Mouse (Mus musculus) limb, embryonic 13.5 days (tissue): ENCODE measurements around the gene Cmtm5. TPM values are rescaled to one million over a fixed set of nuclear protein-coding genes. Genes with fewer than 3 reads are reported as not detected.
"Not testable (repeated sequence)": the region's sequence is repeated elsewhere in the genome, so short reads cannot be mapped to it uniquely, and the experiment has no call there.

Experiments
- ATAC-seq: fragments of 200-750 bp; cut with Nextera tagmentation; 2 replicates; pipeline ENCODE4 v1.8.0; 2017; ENCODE audit warnings: low read depth, moderate number of reproducible peaks, moderate TSS enrichment; ENCODE audit not compliant: low FRiP score
- H3K27ac ChIP-seq: fragments of 300-500 bp; sonication (generic); 2 replicates; pipeline ENCODE4 v1.5.1; 2015; ENCODE audit warnings: inconsistent platforms, mild to moderate bottlenecking, moderate library complexity
- H3K27me3 ChIP-seq: fragments of 300-500 bp; sonication (generic); 2 replicates; pipeline ENCODE4 v1.6.1; 2015; ENCODE audit warnings: mild to moderate bottlenecking, inconsistent platforms
- H3K36me3 ChIP-seq: fragments of 300-500 bp; sonication (generic); 2 replicates; pipeline ENCODE4 v1.6.1; 2015; ENCODE audit warnings: inconsistent platforms, mild to moderate bottlenecking, moderate library complexity
- H3K4me1 ChIP-seq: fragments of 300-500 bp; sonication (generic); 2 replicates; pipeline ENCODE4 v1.6.1; 2015; ENCODE audit warnings: inconsistent platforms
- H3K4me2 ChIP-seq: fragments of 300-500 bp; sonication (generic); replicated peaks from 2 replicates; pipeline ENCODE4 v1.6.1; 2015; ENCODE audit warnings: inconsistent platforms, mild to moderate bottlenecking, moderate library complexity
- H3K4me3 ChIP-seq: fragments of 300-500 bp; sonication (generic); 2 replicates; pipeline ENCODE4 v1.5.1; 2015; ENCODE audit warnings: moderate library complexity, mild to moderate bottlenecking, inconsistent platforms
- H3K9ac ChIP-seq: fragments of 300-500 bp; sonication (generic); 2 replicates; pipeline ENCODE4 v1.6.1; 2015; ENCODE audit warnings: mild to moderate bottlenecking, inconsistent platforms
- H3K9me3 ChIP-seq: fragments of 300-500 bp; sonication (generic); 2 replicates; pipeline ENCODE4 v1.6.1; 2016; ENCODE audit warnings: inconsistent platforms
- WGBS: fragments of 180-500 bp; shearing (Covaris S2); methylation state at CpG from one replicate; pipeline ENCODE4 v1.1.7; 2015; 5-methylcytosine and 5-hydroxymethylcytosine counted together
- polyA plus RNA-seq: library from polyadenylated mRNA; unstranded; fragments of >200 nt; fragmentation: Nextera tagmentation; extraction: Ambion mirVana; gene quantifications from 2 replicates; pipeline ENCODE4 v1.2.1, GENCODE M21; 2015

Gene Cmtm5
- polyA plus RNA-seq, 1 experiment from 2014 or later = 17.6 TPM

GRCm38 (mm10) chr14:54951587-54951986, 15.5 kb downstream of the Cmtm5 start:
- WGBS = 89% methylated on average over 6 of the region's 6 CpGs
- no peaks in the 10 kb centered on the region for H3K4me1 ChIP-seq
- H3K27ac ChIP-seq = no peak overlapping the region
- no peak overlapping the region for H3K4me3 ChIP-seq
- no peaks in the 10 kb centered on the region for H3K9me3 ChIP-seq
- H3K4me2 ChIP-seq = no peak overlapping the region
- 0 out of 2 replicates have a peak, but pooled peaks cover 8% of the 10 kb centered on the region for H3K27me3 ChIP-seq
- no peak overlapping the region for H3K9ac ChIP-seq
- H3K36me3 ChIP-seq = no peaks in the 10 kb centered on the region
- no peak for ATAC-seq

GRCm38 (mm10) chr14:54953664-54954206, 17.7 kb downstream of the Cmtm5 start:
- Histone ChIP-seq H3K27me3 (0 out of 2 replicates have a peak, but pooled peaks cover 8% of the 10 kb centered on the region), H3K4me2 (no peak overlapping the region), H3K4me1 (no peaks in the 10 kb centered on the region), H3K9ac (no peak overlapping the region), H3K27ac (no peak overlapping the region), H3K9me3 (no peaks in the 10 kb centered on the region), H3K36me3 (no peaks in the 10 kb centered on the region), H3K4me3 (no peak overlapping the region)
- WGBS = 90% methylated on average over 8 of the region's 8 CpGs
- ATAC-seq = no peak

GRCm38 (mm10) chr14:54954474-54954873, 18.4 kb downstream of the Cmtm5 start:
- Histone ChIP-seq H3K27ac (no peak overlapping the region), H3K27me3 (0 out of 2 replicates have a peak, but pooled peaks cover 8% of the 10 kb centered on the region), H3K4me2 (no peak overlapping the region), H3K4me1 (no peaks in the 10 kb centered on the region), H3K4me3 (no peak overlapping the region), H3K9me3 (no peaks in the 10 kb centered on the region), H3K36me3 (no peaks in the 10 kb centered on the region), H3K9ac (no peak overlapping the region)
- 65% methylated on average over 3 of the region's 3 CpGs for WGBS
- ATAC-seq = no peak

- 0 out of 2 replicates have a peak, but pooled peaks cover 3% of the 10 kb centered on the region for H3K27me3 ChIP-seq
- no peaks in the 10 kb centered on the region for H3K36me3 ChIP-seq
- 87% methylated on average over 3 of the region's 3 CpGs for WGBS
- no peaks in the 10 kb centered on the region for H3K9me3 ChIP-seq
- H3K4me2 ChIP-seq = no peak overlapping the region
- H3K27ac ChIP-seq = no peak overlapping the region
- no peak overlapping the region for H3K9ac ChIP-seq
- ATAC-seq = no peak
- no peaks in the 10 kb centered on the region for H3K4me1 ChIP-seq
- no peak overlapping the region for H3K4me3 ChIP-seq
Observed at GRCm38 (mm10) chr14:54955481-54955880, 19.4 kb downstream of the Cmtm5 start.

GRCm38 (mm10) chr14:54956533-54956932, 20.5 kb downstream of the Cmtm5 start:
- no peaks in the 10 kb centered on the region for H3K4me1 ChIP-seq
- no peak overlapping the region for H3K27ac ChIP-seq
- no peaks in the 10 kb centered on the region for H3K27me3 ChIP-seq
- no peak overlapping the region for H3K4me3 ChIP-seq
- H3K9ac ChIP-seq = no peak overlapping the region
- H3K9me3 ChIP-seq = no peaks in the 10 kb centered on the region
- 83% methylated on average over 9 of the region's 9 CpGs for WGBS
- H3K4me2 ChIP-seq = no peak overlapping the region
- H3K36me3 ChIP-seq = no peaks in the 10 kb centered on the region
- ATAC-seq = no peak

- ATAC-seq = no peak
- Histone ChIP-seq H3K4me3 (no peak overlapping the region), H3K9me3 (no peaks in the 10 kb centered on the region), H3K27me3 (no peaks in the 10 kb centered on the region), H3K4me1 (no peaks in the 10 kb centered on the region), H3K36me3 (no peaks in the 10 kb centered on the region), H3K4me2 (no peak overlapping the region), H3K27ac (no peak overlapping the region), H3K9ac (no peak overlapping the region)
- WGBS = 85% methylated on average over 4 of the region's 4 CpGs
Observed at GRCm38 (mm10) chr14:54958503-54958902, 22.4 kb downstream of the Cmtm5 start.

- no peaks in the 10 kb centered on the region for H3K4me1 ChIP-seq
- H3K4me2 ChIP-seq = no peak overlapping the region
- no peak overlapping the region for H3K27ac ChIP-seq
- H3K36me3 ChIP-seq = no peaks in the 10 kb centered on the region
- H3K27me3 ChIP-seq = no peaks in the 10 kb centered on the region
- H3K4me3 ChIP-seq = no peak overlapping the region
- WGBS = 87% methylated on average over 3 of the region's 3 CpGs
- no peak for ATAC-seq
- H3K9ac ChIP-seq = no peak overlapping the region
- no peaks in the 10 kb centered on the region for H3K9me3 ChIP-seq
Observed at GRCm38 (mm10) chr14:54959197-54959596, 23.1 kb downstream of the Cmtm5 start.

- WGBS = 93% methylated on average over 12 of the region's 12 CpGs
- not testable (repeated sequence) for H3K27ac ChIP-seq
Observed at GRCm38 (mm10) chr14:54959853-54960613, 24.0 kb downstream of the Cmtm5 start.

GRCm38 (mm10) chr14:54960769-54961168, 24.7 kb downstream of the Cmtm5 start:
- no peak overlapping the region for H3K27ac ChIP-seq
- no peaks in the 10 kb centered on the region for H3K4me1 ChIP-seq
- H3K4me3 ChIP-seq = no peak overlapping the region
- H3K4me2 ChIP-seq = no peak overlapping the region
- no peaks in the 10 kb centered on the region for H3K36me3 ChIP-seq
- no peaks in the 10 kb centered on the region for H3K9me3 ChIP-seq
- 0 out of 2 replicates have a peak, but pooled peaks cover 3% of the 10 kb centered on the region for H3K27me3 ChIP-seq
- no peak overlapping the region for H3K9ac ChIP-seq
- no peak for ATAC-seq
- 79% methylated on average over 10 of the region's 10 CpGs for WGBS

More at GRCm38 (mm10) chr14:54959853-54960613, 24.0 kb downstream of the Cmtm5 start:
- H3K9ac ChIP-seq, ATAC-seq, H3K36me3 ChIP-seq, H3K4me3 ChIP-seq, H3K9me3 ChIP-seq, H3K4me2 ChIP-seq, H3K4me1 ChIP-seq, H3K27me3 ChIP-seq: not testable (repeated sequence)

GRCm38 (mm10) chr14:54961487-54961886, 25.4 kb downstream of the Cmtm5 start:
- Histone ChIP-seq H3K9ac (no peak overlapping the region), H3K4me2 (no peak overlapping the region), H3K9me3 (no peaks in the 10 kb centered on the region), H3K36me3 (no peaks in the 10 kb centered on the region), H3K4me1 (no peaks in the 10 kb centered on the region), H3K27me3 (0 out of 2 replicates have a peak, but pooled peaks cover 4% of the 10 kb centered on the region), H3K4me3 (no peak overlapping the region), H3K27ac (no peak overlapping the region)
- no peak for ATAC-seq
- 68% methylated on average over 5 of the region's 5 CpGs for WGBS

GRCm38 (mm10) chr14:54962714-54963113, 26.7 kb downstream of the Cmtm5 start:
- no peak for ATAC-seq
- Histone ChIP-seq H3K27me3 (0 out of 2 replicates have a peak, but pooled peaks cover 7% of the 10 kb centered on the region), H3K36me3 (no peaks in the 10 kb centered on the region), H3K27ac (no peak overlapping the region), H3K9me3 (no peaks in the 10 kb centered on the region), H3K4me3 (no peak overlapping the region), H3K9ac (no peak overlapping the region), H3K4me2 (no peak overlapping the region), H3K4me1 (peaks cover 6% of the 10 kb centered on the region; the same call in 1 of the 2 replicates)
- WGBS = 85% methylated on average over 7 of the region's 7 CpGs

GRCm38 (mm10) chr14:54963727-54964126, 27.7 kb downstream of the Cmtm5 start:
- ATAC-seq = no peak
- Histone ChIP-seq H3K4me2 (no peak overlapping the region), H3K4me3 (no peak overlapping the region), H3K36me3 (no peaks in the 10 kb centered on the region), H3K27me3 (0 out of 2 replicates have a peak, but pooled peaks cover 7% of the 10 kb centered on the region), H3K9ac (no peak overlapping the region), H3K4me1 (peaks cover 10% of the 10 kb centered on the region; the same call in 1 of the 2 replicates), H3K27ac (no peak overlapping the region), H3K9me3 (no peaks in the 10 kb centered on the region)
- WGBS = 85% methylated on average over 11 of the region's 11 CpGs
